Mouse (Mus musculus) midbrain, embryonic 11.5 days (tissue): ENCODE results near the gene Ccnt1. TPM values are rescaled to one million over a fixed set of nuclear protein-coding genes. Genes with fewer than 3 reads are reported as not detected.

Experiments used
- ATAC-seq: fragments of 200-750 bp; cut with Nextera tagmentation; 2 replicates; pipeline ENCODE4 v1.8.0; 2017; ENCODE audit warnings: moderate TSS enrichment, moderate library complexity; ENCODE audit not compliant: low FRiP score
- DNase-seq: peaks from one replicate; pipeline ENCODE4 v3.0.0; 2015; ENCODE audit warnings: low spot score; ENCODE audit errors: missing footprints
- H3K27ac ChIP-seq: fragments of 300-500 bp; sonication (generic); 2 replicates; pipeline ENCODE4 v1.5.1; 2014; ENCODE audit warnings: low read depth, low read length
- H3K27me3 ChIP-seq: fragments of 300-500 bp; sonication (generic); 2 replicates; pipeline ENCODE4 v1.6.1; 2014; ENCODE audit warnings: mild to moderate bottlenecking, low read length, moderate library complexity, mixed read lengths; ENCODE audit not compliant: control insufficient read depth, insufficient read depth
- H3K36me3 ChIP-seq: fragments of 300-500 bp; sonication (generic); 2 replicates; pipeline ENCODE4 v1.6.1; 2014; ENCODE audit warnings: mild to moderate bottlenecking, low read length, moderate library complexity, mixed read lengths; ENCODE audit not compliant: control insufficient read depth, insufficient read depth
- H3K4me1 ChIP-seq: fragments of 300-500 bp; sonication (generic); 2 replicates; pipeline ENCODE4 v1.6.1; 2014; ENCODE audit warnings: low read length; ENCODE audit not compliant: control insufficient read depth, insufficient read depth
- H3K4me2 ChIP-seq: fragments of 300-500 bp; sonication (generic); 2 replicates; pipeline ENCODE4 v1.6.1; 2014; ENCODE audit warnings: mild to moderate bottlenecking, moderate library complexity
- H3K4me3 ChIP-seq: fragments of 300-500 bp; sonication (generic); 2 replicates; pipeline ENCODE4 v1.5.1; 2014; ENCODE audit warnings: low read depth, low read length
- H3K9ac ChIP-seq: fragments of 300-500 bp; sonication (generic); 2 replicates; pipeline ENCODE4 v1.6.1; 2014; ENCODE audit warnings: low read length
- H3K9me3 ChIP-seq: fragments of 300-500 bp; sonication (generic); 2 replicates; pipeline ENCODE4 v1.6.1; 2016; ENCODE audit warnings: low read length; ENCODE audit not compliant: control insufficient read depth
- WGBS: fragments of 180-500 bp; shearing (Covaris S2); extraction: QIAGEN DNeasy Blood & Tissue Kit; methylation state at CpG from one replicate; pipeline ENCODE4 v1.1.7; 2014; 5-methylcytosine and 5-hydroxymethylcytosine counted together
- polyA plus RNA-seq: library from polyadenylated mRNA; unstranded; fragments of >200 nt; fragmentation: Nextera tagmentation; extraction: Ambion mirVana; gene quantifications from 2 replicates; pipeline ENCODE4 v1.2.1, GENCODE M21; 2014

The Ccnt1 gene
- polyA plus RNA-seq, 1 experiment from 2014 or later = 60.7 TPM

GRCm38 (mm10) chr15:98609331-98610130, 38.8 kb upstream of the Ccnt1 start, which contains the start of gene Adcy6:
Adcy6 (minus strand) TSS chr15:98610076.
- Histone ChIP-seq H3K4me1 (peaks cover 26% of the 10 kb centered on the region), H3K4me3 (peak within 1 kb of the TSS; percentile 85), H3K9ac (peak within 1 kb of the TSS; percentile 92), H3K4me2 (peak within 1 kb of the TSS; percentile 95), H3K27me3 (no peaks in the 10 kb centered on the region; the same call in 1 of the 2 replicates), H3K27ac (peak within 1 kb of the TSS; percentile 58), H3K36me3 (no peaks in the 10 kb centered on the region), H3K9me3 (no peaks in the 10 kb centered on the region)
- ATAC-seq = peak; percentile 89
- peak; percentile 97 for DNase-seq
- WGBS = 1% methylated on average over 57 of the region's 75 CpGs

DNA sequence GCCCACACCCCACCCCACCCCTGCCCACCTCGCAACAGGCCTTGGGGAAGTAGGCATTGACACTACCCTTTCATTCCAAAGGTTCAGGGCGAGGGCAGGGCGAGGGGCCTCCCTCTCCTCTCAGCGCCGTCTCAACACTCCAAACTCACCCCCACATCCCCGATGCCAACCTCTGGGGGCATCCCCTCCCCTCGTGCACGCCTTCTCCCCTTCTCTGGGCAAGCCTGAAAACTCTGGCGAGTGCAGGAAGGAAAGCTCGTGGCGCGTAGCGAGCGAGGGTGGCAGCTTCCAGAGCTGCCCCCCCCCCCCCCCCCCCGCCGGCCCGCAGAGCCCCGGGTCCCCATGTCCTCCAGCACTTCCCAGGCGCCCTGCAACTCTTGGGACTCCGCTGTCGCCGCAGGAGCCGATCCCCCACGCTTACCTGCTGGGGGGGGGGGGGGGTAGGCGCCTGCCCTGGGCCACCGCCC, 38.1 kb upstream of the Ccnt1 start:
- ATAC-seq = peak; percentile 56

GRCm38 (mm10) chr15:98608058-98608783, 37.5 kb upstream of the Ccnt1 start:
- Histone ChIP-seq H3K36me3 (peaks cover 5% of the 10 kb centered on the region), H3K27ac (no peak overlapping the region), H3K4me2 (peak overlapping the region; percentile 95), H3K4me1 (peaks cover 26% of the 10 kb centered on the region), H3K9ac (peak overlapping the region; percentile 92), H3K4me3 (peak overlapping the region; percentile 85), H3K9me3 (no peaks in the 10 kb centered on the region), H3K27me3 (no peaks in the 10 kb centered on the region; the same call in 1 of the 2 replicates)
- 19% methylated on average over 9 of the region's 10 CpGs for WGBS
- DNase-seq (no peak), ATAC-seq (peak; percentile 0; the same call in 1 of the 2 replicates)

More for the DNA sequence above, 38.1 kb upstream of the Ccnt1 start:
- H3K9ac ChIP-seq = peak overlapping the region; percentile 92
- peak overlapping the region; percentile 85 for H3K4me3 ChIP-seq
- WGBS = 2% methylated on average over 6 of the region's 26 CpGs
- H3K27ac ChIP-seq = peak overlapping the region; percentile 58
- H3K9me3 ChIP-seq = no peaks in the 10 kb centered on the region
- no peaks in the 10 kb centered on the region; the same call in 1 of the 2 replicates for H3K27me3 ChIP-seq
- peaks cover 26% of the 10 kb centered on the region for H3K4me1 ChIP-seq
- peak overlapping the region; percentile 95 for H3K4me2 ChIP-seq
- peak; percentile 92 for DNase-seq
- H3K36me3 ChIP-seq = peaks cover 4% of the 10 kb centered on the region

- peaks cover 26% of the 10 kb centered on the region for H3K4me1 ChIP-seq
- no peaks in the 10 kb centered on the region; the same call in 1 of the 2 replicates for H3K27me3 ChIP-seq
- H3K4me2 ChIP-seq = peak overlapping the region; percentile 95
- no peak for ATAC-seq
- H3K4me3 ChIP-seq = peak overlapping the region; percentile 85
- peaks cover 5% of the 10 kb centered on the region for H3K36me3 ChIP-seq
- no peak overlapping the region for H3K27ac ChIP-seq
- DNase-seq = no peak
- 60% methylated on average over 4 of the region's 4 CpGs for WGBS
- 0 out of 2 replicates have a peak overlapping the region, but pooled peaks have one; percentile 92 for H3K9ac ChIP-seq
- no peaks in the 10 kb centered on the region for H3K9me3 ChIP-seq
Measured at GRCm38 (mm10) chr15:98607557-98607956, 36.8 kb upstream of the Ccnt1 start.

DNA sequence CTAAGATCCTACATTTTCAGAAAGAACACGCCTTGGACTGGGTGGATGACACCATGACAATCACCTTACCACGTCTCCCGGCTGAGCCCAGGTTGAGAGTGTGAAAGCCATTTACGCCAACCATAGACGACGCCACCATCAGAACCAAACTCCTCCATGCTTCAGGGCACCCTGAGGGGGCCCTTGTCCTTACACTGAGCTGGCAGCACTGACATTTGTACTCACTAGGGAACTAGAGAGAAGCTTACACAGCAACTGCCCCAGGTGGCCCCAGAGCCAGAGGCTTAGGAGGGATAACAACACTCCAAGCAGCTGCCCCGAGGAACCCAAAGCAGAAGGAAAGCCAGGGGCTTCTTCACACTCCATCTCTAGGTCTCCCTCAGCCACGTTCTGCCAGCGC, 36.0 kb upstream of the Ccnt1 start:
- H3K4me3 ChIP-seq = no peak overlapping the region
- no peaks in the 10 kb centered on the region for H3K9me3 ChIP-seq
- no peak overlapping the region for H3K9ac ChIP-seq
- H3K4me1 ChIP-seq = peaks cover 26% of the 10 kb centered on the region
- H3K4me2 ChIP-seq = no peak overlapping the region
- H3K27me3 ChIP-seq = no peaks in the 10 kb centered on the region; the same call in 1 of the 2 replicates
- peaks cover 5% of the 10 kb centered on the region for H3K36me3 ChIP-seq
- no peak for DNase-seq
- 64% methylated on average over 9 of the region's 9 CpGs for WGBS
- H3K27ac ChIP-seq = no peak overlapping the region
- no peak for ATAC-seq

DNA sequence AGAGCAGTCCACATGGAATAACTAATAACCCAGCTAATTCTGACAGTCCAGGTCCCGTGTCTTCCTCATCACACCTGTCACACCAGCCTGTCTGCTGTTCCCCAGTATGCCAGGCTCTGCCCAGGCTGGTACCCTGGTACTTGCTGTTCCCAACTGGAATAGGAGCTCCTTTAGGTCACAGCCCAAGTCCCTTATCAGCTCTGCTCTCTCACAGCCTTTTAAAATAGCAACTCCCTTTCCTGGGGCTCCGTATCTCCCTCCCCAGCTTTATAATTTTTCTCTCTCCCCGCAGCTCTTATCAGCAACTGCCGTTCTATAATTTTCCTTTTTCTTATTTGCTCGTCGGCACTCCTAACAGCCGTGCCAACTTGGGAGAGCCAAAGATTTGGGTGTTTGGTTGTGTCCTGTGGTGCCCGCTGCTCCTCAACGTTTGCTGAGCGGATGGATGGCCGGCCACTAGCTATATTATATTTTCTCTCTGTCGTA, 35.4 kb upstream of the Ccnt1 start:
- H3K4me2 ChIP-seq = no peak overlapping the region
- H3K9ac ChIP-seq = no peak overlapping the region
- DNase-seq (no peak), ATAC-seq (no peak)
- H3K9me3 ChIP-seq = no peaks in the 10 kb centered on the region
- H3K4me1 ChIP-seq = peaks cover 26% of the 10 kb centered on the region
- no peak overlapping the region for H3K4me3 ChIP-seq
- peaks cover 5% of the 10 kb centered on the region for H3K36me3 ChIP-seq
- 88% methylated on average over 12 of the region's 12 CpGs for WGBS
- no peaks in the 10 kb centered on the region; the same call in 1 of the 2 replicates for H3K27me3 ChIP-seq
- no peak overlapping the region for H3K27ac ChIP-seq

DNA sequence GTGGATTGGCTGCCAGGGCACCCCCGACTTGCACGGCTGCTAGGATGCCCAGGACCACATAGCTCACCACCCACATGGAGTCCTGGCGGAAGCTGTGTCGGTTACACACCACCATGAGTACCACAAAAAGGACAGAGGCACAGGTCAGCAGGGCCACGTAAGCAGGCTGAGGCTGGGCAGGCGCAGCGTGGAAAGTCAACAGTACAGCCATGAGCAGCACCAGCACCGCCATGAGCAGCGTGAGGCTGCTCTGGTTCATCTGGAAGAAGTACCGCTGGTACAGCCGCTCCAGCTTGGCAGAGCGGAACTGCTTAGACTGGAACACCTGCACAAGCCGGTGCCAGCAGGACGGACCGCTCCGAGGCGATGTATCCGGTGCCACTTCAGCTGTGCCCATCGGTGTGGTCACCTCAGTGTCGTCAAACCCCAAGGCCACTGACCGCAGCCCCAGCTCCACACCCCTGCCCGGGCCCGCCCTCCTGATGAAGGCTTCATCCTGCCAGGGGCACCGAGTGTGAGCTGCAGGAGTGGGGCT, 33.4 kb upstream of the Ccnt1 start:
- no peak for ATAC-seq
- 93% methylated on average over 24 of the region's 24 CpGs for WGBS

DNA sequence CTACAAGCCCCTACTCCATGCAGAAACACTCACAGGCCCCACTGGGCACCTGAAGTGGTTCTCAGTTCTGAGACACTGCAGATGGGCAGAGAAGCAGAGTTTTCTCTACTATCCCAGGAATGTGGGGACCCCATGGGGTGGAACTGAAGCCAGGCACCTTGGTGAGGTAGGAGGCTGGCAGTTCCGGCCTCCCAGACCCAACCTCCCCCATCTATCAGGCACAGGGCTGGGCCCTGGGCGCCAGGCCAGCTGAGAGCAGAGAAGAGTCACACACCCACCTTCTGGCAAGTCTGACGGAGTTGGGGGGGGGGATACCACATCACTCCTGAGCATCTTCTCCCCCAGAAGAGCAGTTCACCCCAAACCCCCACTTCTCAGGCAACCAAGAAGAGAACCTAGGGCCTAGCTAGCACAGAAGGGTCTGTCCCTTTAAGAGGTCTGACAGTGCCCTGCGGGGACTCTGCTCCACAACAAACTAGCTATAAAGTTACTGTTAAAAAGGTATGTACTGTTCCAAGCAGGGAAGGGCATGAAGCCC, 32.3 kb upstream of the Ccnt1 start:
- ATAC-seq (no peak), DNase-seq (no peak)
- H3K4me1 ChIP-seq = peaks cover 13% of the 10 kb centered on the region
- H3K4me2 ChIP-seq = no peak overlapping the region
- H3K4me3 ChIP-seq = no peak overlapping the region
- H3K9ac ChIP-seq = no peak overlapping the region
- H3K9me3 ChIP-seq = no peaks in the 10 kb centered on the region
- WGBS = 81% methylated on average over 4 of the region's 4 CpGs
- H3K36me3 ChIP-seq = peaks cover 13% of the 10 kb centered on the region
- H3K27ac ChIP-seq = no peak overlapping the region
- no peaks in the 10 kb centered on the region for H3K27me3 ChIP-seq

More for the DNA sequence above, 33.4 kb upstream of the Ccnt1 start:
- Histone ChIP-seq H3K4me1 (peaks cover 20% of the 10 kb centered on the region), H3K4me2 (no peak overlapping the region), H3K27ac (no peak overlapping the region), H3K9me3 (no peaks in the 10 kb centered on the region), H3K9ac (no peak overlapping the region), H3K36me3 (peaks cover 7% of the 10 kb centered on the region), H3K27me3 (no peaks in the 10 kb centered on the region), H3K4me3 (no peak overlapping the region)
- DNase-seq = no peak
